Mouse (Mus musculus) heart, embryonic 15.5 days (tissue): Measurements from ENCODE around the gene Lrrc4c. TPM values are rescaled to one million over a fixed set of nuclear protein-coding genes. Genes with fewer than 3 reads are reported as not detected.

Source experiments
- ATAC-seq: fragments of 200-750 bp; cut with Nextera tagmentation; replicated peaks from 2 replicates; pipeline ENCODE4 v1.8.0; 2017; ENCODE audit warnings: low read depth, moderate TSS enrichment; ENCODE audit not compliant: insufficient number of reproducible peaks, insufficient read depth, low FRiP score
- H3K27ac ChIP-seq: fragments of 300-500 bp; sonication (generic); 2 replicates; pipeline ENCODE4 v1.5.1; 2015; ENCODE audit warnings: mild to moderate bottlenecking, inconsistent platforms
- H3K27me3 ChIP-seq: fragments of 300-500 bp; sonication (generic); 2 replicates; pipeline ENCODE4 v1.6.1; 2015; ENCODE audit warnings: inconsistent platforms
- H3K36me3 ChIP-seq: fragments of 300-500 bp; sonication (generic); 2 replicates; pipeline ENCODE4 v1.6.1; 2015; ENCODE audit warnings: mild to moderate bottlenecking, inconsistent platforms
- H3K4me1 ChIP-seq: fragments of 300-500 bp; sonication (generic); replicated peaks from 2 replicates; pipeline ENCODE4 v1.6.1; 2015; ENCODE audit warnings: inconsistent platforms
- H3K4me2 ChIP-seq: fragments of 300-500 bp; sonication (generic); 2 replicates; pipeline ENCODE4 v1.6.1; 2015; ENCODE audit warnings: inconsistent platforms, mild to moderate bottlenecking, moderate library complexity
- H3K4me3 ChIP-seq: fragments of 300-500 bp; sonication (generic); 2 replicates; pipeline ENCODE4 v1.5.1; 2015; ENCODE audit warnings: mild to moderate bottlenecking, inconsistent platforms
- H3K9ac ChIP-seq: fragments of 300-500 bp; sonication (generic); 2 replicates; pipeline ENCODE4 v1.6.1; 2015; ENCODE audit warnings: mild to moderate bottlenecking, inconsistent platforms
- H3K9me3 ChIP-seq: fragments of 300-500 bp; sonication (generic); replicated peaks from 2 replicates; pipeline ENCODE4 v1.6.1; 2016; ENCODE audit warnings: inconsistent platforms
- WGBS: fragments of 180-500 bp; shearing (Covaris S2); methylation state at CpG from one replicate; pipeline ENCODE4 v1.1.7; 2015; ENCODE audit warnings: mixed read lengths; 5-methylcytosine and 5-hydroxymethylcytosine counted together
- microRNA-seq: library from miRNA; unstranded; fragments of <30 nt; microRNA quantifications from one replicate; pipeline ENCODE4, GENCODE M21; 2016
- polyA plus RNA-seq: library from polyadenylated mRNA; unstranded; fragments of >200 nt; fragmentation: Nextera tagmentation; extraction: Ambion mirVana; gene quantifications from 2 replicates; pipeline ENCODE4 v1.2.1, GENCODE M21; 2015

Lrrc4c gene
- polyA plus RNA-seq, 1 experiment from 2014 or later = 1.2 TPM

DNA sequence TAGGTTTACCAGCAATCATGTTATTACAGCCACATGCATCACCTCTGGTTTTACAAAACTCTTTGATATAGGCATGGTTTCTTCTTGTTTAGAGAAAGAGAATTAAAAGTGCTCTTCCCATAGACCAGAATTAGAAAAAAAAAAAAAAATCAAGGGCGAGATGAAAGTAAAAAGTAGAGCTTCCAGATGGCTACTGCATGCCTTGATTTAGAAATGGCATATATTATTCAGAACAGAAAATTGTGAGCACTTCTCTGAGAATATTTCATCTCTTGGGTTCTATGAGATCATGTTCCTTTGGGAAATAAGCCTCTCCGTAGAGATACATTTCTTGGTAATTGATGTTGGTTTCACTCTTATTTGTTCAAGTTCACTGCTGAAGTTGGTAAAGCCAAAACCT is 1322.0 kb downstream of the Lrrc4c start:
- no peak overlapping the region for H3K9ac ChIP-seq
- no peak overlapping the region for H3K27ac ChIP-seq
- H3K4me3 ChIP-seq = no peak overlapping the region
- whole genome bisulfite sequencing = 71% methylated on average over 2 of the region's 2 CpGs
- no peaks in the 10 kb centered on the region for H3K27me3 ChIP-seq
- H3K4me2 ChIP-seq = no peak overlapping the region
- no peaks in the 10 kb centered on the region for H3K4me1 ChIP-seq
- H3K36me3 ChIP-seq = no peaks in the 10 kb centered on the region
- H3K9me3 ChIP-seq = no peaks in the 10 kb centered on the region
- no peak for ATAC-seq

DNA sequence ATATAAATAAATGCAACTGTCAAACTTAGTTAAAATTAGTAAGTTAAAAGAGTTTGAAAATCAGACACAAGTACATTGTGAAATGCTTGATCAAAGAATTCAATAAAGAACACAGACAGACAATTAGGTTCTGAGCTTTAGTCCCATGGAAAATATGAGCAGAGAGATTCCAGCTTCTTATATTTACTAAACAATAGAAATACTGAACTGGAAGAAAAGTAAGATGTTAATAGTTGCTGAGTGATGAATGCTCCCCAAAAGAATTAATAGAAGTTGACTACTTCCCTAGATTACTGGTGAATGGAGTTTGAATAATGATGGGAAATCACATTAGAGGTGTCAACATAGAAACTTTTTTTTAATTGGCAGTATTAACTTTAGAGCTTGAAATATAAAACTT is 1323.7 kb downstream of the Lrrc4c start:
- H3K27ac ChIP-seq = no peak overlapping the region
- H3K4me1 ChIP-seq = no peaks in the 10 kb centered on the region
- no peak overlapping the region for H3K4me2 ChIP-seq
- H3K9ac ChIP-seq = no peak overlapping the region
- no peak for ATAC-seq
- no peaks in the 10 kb centered on the region for H3K9me3 ChIP-seq
- H3K27me3 ChIP-seq = no peaks in the 10 kb centered on the region
- no peaks in the 10 kb centered on the region for H3K36me3 ChIP-seq
- no peak overlapping the region for H3K4me3 ChIP-seq

DNA sequence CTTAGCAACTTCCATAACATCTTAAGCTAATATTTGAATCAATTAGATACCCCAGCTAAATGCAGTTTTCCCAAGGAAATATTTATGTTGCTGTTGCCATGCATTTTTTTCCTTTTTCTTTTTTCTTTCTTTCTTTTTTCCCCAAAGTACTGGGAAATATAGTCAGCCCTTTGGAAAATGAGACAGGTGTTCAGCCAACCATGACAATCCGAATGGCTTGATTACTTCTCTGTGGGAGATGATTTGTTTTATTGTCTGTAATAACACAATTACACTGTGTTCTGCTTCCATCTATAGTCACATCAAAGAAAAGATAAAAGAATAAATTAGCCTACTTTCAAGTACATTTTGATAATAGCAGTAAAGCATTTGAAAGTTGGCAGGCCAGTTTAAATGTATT is 1334.7 kb downstream of the Lrrc4c start:
- Histone ChIP-seq H3K27me3 (no peaks in the 10 kb centered on the region), H3K4me1 (no peaks in the 10 kb centered on the region), H3K9ac (no peak overlapping the region), H3K4me2 (no peak overlapping the region), H3K9me3 (no peaks in the 10 kb centered on the region), H3K36me3 (no peaks in the 10 kb centered on the region), H3K4me3 (no peak overlapping the region), H3K27ac (no peak overlapping the region)
- ATAC-seq = no peak
- WGBS = 72% methylated on average over 1 of the region's 1 CpGs

Small RNA genes lying within 50 kb of the gene (microRNA-seq; reads per million reads assigned to microRNA genes)
- not detected for gene Gm44320
